Mouse (Mus musculus): Measurements from ENCODE around the gene Srl.

Gene Srl

DNA sequence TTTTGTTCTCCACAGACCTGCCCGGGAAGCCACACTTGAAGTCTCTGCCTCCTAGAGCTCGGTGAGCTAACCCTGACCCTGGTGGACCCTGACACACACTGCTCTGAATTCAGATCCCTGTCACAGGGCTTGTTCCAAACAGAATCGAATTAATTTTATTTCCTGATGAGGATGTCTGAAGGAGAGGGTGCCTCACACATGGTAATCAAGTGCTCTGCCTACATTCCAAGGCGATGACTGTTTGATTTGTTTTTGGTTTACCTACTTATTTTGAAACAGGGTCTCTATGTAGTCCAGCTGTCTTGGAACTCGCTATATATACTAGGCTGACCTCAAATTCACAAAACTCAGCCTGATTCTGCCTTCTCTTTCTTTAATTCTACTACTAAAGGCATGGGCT is 68.4 kb downstream of the Srl start:
- DNase-seq (ENCODE audit: low spot score) = no peak

DNA sequence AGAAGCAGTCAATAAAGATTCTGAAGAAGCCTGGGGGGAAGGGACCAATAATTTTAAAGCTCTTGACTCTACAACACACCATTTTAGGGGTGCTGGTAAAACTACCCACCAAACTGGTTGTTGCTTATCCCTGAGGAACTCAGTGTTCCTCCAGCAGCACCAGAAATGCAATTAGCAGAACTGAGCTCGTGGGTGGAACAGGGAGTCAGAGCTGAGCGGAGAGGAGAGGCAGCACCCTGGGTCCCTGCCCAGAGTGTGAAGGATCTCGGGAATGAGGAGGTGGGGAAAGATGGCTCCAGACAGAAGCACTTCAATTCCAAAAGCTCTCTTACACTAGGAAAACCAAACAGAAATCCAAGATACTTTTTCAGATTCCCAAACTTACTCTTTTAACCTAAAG is 68.9 kb downstream of the Srl start:
- no peak for DNase-seq (ENCODE audit: low spot score)

DNA sequence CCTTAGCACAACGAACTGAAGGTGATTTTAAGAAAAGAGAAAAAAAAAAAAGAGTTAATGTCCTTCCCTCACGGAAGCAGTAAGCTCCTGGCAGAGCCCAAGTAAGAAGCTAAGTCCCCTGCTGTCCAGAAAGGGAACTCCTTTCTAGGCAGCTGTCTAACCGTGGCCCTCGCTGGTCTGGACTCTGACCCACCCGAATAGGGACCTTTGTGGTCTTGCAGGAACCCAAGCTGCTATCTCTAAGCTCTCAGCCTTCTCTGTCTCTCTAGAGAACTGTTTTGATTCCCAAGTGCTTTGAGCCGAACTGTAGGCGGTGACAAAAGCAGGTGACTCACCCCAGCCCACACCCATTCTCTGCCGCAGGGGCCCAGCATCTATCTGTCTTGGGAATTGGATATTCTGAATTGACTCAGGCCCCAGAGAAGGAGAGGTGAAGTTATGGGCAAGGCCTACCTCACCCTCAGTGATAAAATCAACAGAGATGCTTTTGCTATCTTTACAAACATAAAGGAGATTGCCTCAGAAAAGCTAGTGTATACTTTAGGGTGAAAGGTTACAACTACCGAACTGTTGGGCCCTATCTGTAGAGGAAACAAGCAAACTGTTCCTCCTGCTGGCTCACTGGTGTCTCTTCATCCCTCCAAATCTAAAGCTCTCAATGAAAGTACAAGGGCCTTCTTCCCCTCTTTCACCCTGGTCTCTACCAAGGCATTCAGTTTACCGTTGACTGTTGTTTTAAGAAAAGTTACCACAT is 71.8 kb downstream of the Srl start:
- no peak for DNase-seq (ENCODE audit: low spot score)

DNA sequence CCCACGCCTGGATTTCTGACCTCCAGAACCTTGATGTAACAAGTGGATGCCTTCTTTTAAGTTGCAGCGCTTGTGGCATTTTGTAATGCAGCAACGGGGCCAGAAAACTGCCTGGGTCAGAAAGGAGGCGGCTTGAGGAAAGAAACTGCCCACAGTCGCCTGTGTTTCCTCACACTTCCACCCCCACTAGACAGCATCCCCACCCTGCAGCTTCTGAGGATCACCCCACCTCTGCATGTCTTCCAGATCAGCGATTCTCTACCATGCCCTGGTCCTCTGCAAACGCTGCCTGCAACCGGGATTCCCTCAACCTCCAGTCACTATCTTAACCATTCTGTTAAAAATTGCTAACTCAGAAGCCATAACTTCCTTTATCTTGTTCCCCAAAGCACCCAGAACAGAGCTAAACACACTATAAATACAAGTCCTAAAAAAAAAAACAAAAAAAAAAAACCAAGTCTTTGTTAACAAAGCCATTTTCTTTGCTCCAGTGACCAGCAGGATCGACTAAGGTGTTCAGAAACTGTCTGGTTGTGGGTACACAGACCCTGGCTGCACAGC is 77.0 kb downstream of the Srl start:
- no peak for DNase-seq (ENCODE audit: low spot score)

DNA sequence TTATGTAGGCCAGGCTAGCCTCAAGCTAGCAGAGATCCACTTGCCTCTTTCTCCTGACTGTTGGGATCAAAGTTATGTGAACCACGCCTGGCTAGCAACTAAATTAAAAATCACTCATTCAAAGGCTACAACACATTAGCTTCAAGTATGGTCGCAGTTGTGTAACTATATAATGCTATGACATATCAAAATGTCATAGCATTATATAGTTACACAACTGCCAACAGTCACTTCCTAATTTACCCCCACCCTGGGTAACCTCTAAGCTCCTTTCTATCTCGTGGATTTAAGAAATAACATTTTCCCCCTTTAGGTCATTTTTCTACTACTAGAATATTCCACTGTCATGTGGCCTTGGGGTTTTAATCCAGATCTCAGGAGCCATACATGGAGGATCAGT is 83.7 kb downstream of the Srl start:
- DNase-seq (ENCODE audit: low spot score) = no peak

DNA sequence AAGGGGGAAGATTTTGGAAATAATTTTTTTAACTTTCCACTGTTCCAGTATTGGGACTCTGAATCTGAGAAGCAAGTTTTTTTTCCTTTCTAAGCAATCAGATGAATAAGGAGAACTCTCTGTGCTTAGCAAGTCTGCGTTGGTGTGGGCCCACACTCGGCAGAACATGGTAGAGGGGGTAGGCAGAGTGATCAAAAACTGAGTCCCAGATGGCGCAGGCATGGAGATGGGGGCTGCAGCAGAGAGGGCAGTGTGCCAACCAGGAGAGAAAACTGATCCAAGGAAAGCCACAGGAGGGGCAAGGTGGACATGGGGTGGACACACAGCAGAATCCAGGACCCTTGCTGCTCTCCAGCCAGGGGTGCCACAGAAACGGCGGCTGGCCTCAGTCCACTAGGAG is 85.2 kb downstream of the Srl start:
- DNase-seq (ENCODE audit: low spot score) = no peak

DNA sequence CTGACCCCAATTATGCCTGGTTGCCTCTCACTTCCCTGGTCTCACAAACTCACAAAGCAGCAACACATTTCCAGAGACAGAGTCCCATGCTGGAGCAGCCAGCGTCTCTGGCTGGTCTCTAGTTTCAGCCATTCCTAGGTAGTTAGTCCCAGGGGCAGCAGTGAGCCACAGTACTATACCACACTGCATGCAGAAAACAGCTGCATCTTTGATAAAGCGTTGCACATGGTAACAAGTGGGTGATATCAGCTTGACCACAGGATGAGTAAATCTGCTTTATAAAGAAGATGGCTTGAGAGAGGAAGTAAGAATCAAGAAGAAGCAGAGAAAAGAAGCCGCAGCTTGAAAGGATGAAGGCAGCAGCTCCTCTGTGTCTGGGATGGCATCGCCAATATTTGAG is 85.9 kb downstream of the Srl start:
- no peak for DNase-seq (ENCODE audit: low spot score)

DNA sequence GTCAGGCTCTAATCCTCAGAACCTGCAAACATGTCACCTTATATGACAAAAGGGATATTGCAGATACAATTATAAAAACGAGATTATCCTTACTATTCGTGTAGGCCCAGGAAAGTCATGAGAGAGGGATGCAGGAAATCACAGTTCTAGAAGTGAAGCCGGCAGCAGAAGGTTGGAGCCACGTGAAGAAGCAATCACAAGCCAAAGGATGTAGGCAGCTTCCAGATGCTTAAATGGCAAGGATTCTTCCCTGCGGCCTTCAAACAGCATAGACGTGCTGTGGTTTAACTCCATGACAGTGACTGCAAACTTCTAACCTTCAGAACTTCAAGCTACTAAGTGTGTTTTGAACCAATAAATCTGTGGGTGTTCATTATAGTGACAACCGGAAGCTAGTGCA is 87.1 kb downstream of the Srl start:
- no peak for DNase-seq (ENCODE audit: low spot score)

DNA sequence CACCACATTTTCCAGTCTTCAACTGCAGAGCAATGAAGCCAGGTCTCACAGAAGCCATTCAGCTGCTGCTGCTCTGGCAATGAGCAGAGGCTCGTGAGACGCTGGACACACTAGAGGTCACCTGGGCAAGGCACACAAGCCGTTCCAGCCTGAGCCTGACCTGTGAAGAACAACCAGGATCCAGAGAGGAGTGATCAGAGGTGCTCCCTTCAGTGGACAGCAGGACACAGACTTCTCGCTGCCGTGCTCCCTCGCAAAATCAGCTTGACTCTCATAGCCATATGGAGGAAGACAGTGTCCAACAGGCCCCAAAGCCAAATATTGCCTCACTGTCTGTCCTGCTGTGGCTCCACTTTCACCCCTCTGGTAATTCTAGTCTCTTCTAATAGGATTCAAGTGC is 92.2 kb downstream of the Srl start:
- DNase-seq (ENCODE audit: low spot score) = no peak

DNA sequence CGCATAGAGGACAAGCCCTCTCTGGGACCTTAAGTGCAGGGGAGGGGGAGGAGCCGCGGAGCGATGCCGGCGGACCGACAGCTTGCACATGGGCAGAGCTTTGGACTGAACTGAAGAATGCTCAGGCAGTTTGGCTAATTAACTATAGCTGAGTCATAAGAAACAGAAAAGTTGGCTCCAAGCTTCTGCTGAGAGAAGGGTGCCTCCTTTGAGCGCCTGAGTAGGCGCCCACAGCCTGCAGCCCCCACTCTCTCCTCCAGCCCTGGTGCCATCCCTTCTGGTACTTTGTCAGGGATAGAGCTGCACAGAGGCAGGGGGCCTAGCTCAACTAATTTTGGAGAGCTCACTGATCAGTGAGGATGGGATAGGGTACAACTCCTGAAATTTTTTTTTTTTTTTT is 93.4 kb downstream of the Srl start:
- DNase-seq (ENCODE audit: low spot score) = no peak

DNA sequence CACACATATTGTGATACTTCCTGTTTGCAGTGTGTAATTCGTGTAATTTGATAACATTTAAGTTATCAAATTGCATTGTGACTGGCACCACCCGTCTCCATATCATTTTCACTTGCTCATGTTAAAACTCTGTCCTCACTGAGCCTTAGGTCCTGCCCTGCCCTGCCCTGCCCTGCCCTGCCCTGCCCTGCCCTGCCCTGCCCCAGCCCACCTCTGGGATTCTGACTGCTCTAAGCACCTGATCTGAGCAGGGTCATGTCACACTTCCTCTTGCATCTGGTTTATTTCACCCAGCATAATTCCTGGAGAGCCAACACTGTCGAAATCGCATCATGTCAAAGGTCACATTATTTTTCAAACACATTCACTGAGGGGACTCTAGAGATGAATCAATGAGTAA is 95.2 kb downstream of the Srl start:
- DNase-seq (ENCODE audit: low spot score) = no peak

DNA sequence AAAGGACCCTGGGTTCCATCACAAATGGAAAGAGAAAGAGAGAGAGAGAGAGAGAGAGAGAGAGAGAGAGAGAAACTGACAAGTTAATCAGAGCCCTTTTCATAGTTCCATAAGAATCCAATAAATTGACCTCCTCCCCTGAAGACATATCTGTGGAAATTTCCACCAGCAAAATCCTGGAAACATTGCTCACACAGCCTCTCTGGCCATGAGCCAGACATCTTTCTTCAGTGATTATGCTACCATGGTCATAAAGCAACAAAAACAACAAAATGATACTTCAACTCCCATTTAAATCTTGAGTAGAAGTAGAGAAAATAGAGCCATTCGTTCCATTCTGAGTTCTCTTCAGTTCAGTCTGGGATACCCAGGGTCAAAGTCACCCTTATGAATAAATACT is 97.2 kb downstream of the Srl start:
- DNase-seq (ENCODE audit: low spot score) = no peak

DNA sequence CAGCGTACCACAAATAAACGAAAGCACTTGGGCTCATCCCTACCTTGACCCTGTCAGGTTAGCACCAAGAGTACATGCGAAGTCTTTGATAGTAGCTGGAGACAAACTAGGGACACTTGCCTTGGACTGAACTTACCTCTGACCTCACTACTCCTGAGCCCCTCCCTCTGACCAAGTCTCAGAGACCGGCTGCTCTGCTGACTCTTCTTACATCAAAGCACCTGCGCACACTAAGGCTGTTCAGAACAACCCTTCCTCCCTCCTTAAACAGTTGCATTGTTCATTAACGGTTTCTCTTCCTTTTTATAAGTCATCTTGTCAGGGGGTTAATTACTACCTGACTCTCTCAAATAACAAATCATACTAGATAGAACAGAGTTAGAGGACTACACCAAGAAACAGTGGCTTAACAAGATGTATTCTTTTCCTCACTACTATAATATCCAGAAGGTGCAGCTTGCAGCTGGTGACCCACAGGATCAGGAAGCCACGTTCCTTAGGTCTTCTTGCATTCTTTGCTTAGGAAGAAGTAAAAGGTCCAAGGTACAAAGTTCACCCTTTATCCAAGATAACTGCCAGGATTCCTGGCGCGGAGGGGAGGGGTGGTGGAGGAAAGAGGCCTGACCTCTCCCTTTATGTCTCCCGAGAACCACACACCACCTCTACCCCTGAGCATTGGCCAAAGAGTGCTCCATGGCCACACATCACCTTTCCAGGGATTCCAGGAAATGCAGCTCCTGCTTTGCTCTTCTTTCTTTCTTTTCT is 102.1 kb downstream of the Srl start:
- DNase-seq (ENCODE audit: low spot score) = no peak

DNA sequence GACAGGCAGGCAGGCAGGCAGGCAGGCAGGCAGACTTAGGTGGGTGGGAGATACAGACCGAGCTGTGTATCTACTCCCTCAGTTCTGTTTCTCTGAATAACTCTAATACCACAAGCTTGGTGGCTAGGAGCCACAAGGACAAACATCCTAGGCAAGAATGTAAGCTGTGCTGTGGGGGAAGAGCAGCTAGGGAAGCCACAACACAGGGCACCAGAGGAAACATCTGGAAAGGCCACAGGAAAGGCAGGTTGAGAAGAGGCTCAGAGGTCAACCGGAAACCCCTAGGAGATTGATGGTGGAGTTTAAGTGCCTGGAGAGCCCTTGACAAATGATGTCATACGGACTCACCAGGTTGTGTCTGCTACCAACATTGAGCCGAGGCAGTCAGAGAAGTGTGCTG is 104.9 kb downstream of the Srl start:
- no peak for DNase-seq (ENCODE audit: low spot score)

DNA sequence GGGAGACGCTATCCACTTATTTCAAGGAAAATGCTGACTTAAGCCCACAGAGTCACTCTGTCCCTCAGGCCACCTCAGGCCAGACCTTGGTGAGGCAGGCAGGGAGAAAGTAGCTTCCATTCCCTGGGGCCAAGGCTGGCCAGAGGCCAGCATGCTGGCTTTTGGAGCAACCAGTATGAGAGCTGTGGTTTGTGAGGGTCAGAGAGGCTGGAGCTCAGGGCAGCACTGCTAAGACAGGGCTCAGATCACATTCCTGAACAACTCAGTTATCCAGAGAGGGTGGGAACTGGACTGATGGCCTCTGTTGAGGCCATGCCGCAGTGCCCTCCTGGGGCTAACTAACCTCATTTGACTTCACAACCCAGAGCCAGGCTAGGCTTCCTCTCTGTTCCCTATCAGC is 106.2 kb downstream of the Srl start:
- no peak for DNase-seq (ENCODE audit: low spot score)

DNA sequence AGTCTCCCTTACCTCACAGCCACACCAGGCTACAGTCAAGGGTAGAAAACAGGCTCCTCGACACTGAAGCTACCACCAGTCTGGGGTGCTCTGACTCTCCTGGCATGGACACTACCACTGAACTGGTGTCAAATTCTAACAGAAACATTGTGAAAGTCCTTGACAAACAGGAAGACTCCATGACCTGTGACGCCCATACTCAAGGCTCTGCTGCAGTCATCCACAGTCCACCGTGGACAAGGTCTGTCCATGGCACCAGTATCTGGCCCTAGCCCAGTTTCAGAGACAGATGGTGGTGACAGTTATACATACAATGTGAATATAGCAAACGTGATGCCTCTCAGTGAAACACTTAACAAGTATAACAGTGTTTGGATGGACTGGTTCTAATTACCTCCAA is 109.8 kb downstream of the Srl start:
- DNase-seq (ENCODE audit: low spot score) = no peak

DNA sequence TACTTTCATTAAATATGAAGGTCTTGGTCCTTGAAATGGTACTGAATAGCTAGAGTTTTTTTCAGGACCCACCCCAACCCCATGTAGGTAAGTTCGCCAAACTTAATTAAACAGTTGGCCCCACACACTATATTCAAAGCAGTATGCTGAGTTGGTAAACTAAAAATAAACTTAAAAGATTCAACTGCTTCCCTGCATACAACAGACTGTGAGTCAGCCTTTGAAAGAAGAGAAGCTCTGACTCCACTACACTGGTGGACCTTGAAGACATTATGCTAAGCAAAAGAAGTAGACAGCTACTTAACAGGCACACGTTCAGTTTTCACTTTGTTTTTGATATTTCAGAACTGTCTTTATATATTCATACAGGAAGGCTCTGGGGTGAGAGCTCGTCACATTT is 110.6 kb downstream of the Srl start:
- DNase-seq (ENCODE audit: low spot score) = no peak

DNA sequence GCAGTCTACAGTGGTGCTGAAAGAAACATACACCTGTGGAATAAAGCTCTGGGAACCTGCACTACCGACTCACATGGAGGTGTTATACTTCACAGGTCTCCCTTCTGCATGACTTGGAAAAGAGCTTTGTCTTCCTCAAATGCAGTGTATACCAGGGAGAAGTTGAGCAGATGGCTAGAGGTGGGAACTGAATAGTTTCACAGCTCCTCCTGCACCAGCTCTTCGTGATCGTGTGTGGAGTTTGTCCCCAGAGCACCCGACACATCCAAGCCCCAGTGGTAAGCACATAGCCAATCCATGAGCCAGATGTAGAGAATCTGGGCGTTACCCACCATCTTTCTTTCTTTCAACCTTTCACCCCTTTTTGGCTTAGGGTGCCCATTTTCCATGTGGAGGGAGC is 111.4 kb downstream of the Srl start:
- DNase-seq (ENCODE audit: low spot score) = no peak

All from spleen, adult 12 weeks (tissue).